Mouse (Mus musculus) olfactory bulb, adult 2 months (tissue): ENCODE data around the gene Fry.

Source experiments
- CTCF ChIP-seq: fragments of 200-500 bp; IDR thresholded peaks from 2 replicates; pipeline ENCODE4 v1.5.1; 2012; ENCODE audit warnings: low read depth, mild to moderate bottlenecking, low read length, moderate library complexity; ENCODE audit not compliant: insufficient read depth
- POLR2A ChIP-seq: fragments of 200-500 bp; IDR thresholded peaks from 2 replicates; pipeline ENCODE4 v1.6.1; 2012; ENCODE audit warnings: mild to moderate bottlenecking, low read depth, low read length, moderate library complexity; ENCODE audit not compliant: insufficient read depth

- TF ChIP-seq POLR2A (no peak), CTCF (no peak)
Measured at GRCm38 (mm10) chr5:150367027-150367426, 248.6 kb downstream of the Fry start.
